Mouse (Mus musculus) embryonic facial prominence, embryonic 15.5 days (tissue): ENCODE measurements around the gene Tyw3. TPM values are rescaled to one million over a fixed set of nuclear protein-coding genes. Genes with fewer than 3 reads are reported as not detected.
A peak's percentile ranks its signal among the peaks of the same experiment; 100 is the strongest.

Source experiments
- ATAC-seq: fragments of 200-750 bp; cut with Nextera tagmentation; 2 replicates; pipeline ENCODE4 v1.8.0; 2017; ENCODE audit warnings: low read depth, moderate TSS enrichment; ENCODE audit not compliant: insufficient number of reproducible peaks, low FRiP score, low TSS enrichment
- H3K27ac ChIP-seq: fragments of 300-500 bp; sonication (generic); replicated peaks from 2 replicates; pipeline ENCODE4 v1.5.1; 2015; ENCODE audit warnings: mild to moderate bottlenecking, inconsistent platforms
- H3K27me3 ChIP-seq: fragments of 300-500 bp; sonication (generic); 2 replicates; pipeline ENCODE4 v1.6.1; 2015; ENCODE audit warnings: inconsistent platforms
- H3K36me3 ChIP-seq: fragments of 300-500 bp; sonication (generic); 2 replicates; pipeline ENCODE4 v1.6.1; 2015; ENCODE audit warnings: mild to moderate bottlenecking, inconsistent platforms
- H3K4me1 ChIP-seq: fragments of 300-500 bp; sonication (generic); 2 replicates; pipeline ENCODE4 v1.6.1; 2015; ENCODE audit warnings: inconsistent platforms
- H3K4me2 ChIP-seq: fragments of 300-500 bp; sonication (generic); replicated peaks from 2 replicates; pipeline ENCODE4 v1.6.1; 2015; ENCODE audit warnings: mild to moderate bottlenecking, inconsistent platforms
- H3K4me3 ChIP-seq: fragments of 300-500 bp; sonication (generic); replicated peaks from 2 replicates; pipeline ENCODE4 v1.5.1; 2015; ENCODE audit warnings: mild to moderate bottlenecking, inconsistent platforms
- H3K9ac ChIP-seq: fragments of 300-500 bp; sonication (generic); 2 replicates; pipeline ENCODE4 v1.6.1; 2015; ENCODE audit warnings: inconsistent platforms
- H3K9me3 ChIP-seq: fragments of 300-500 bp; sonication (generic); replicated peaks from 2 replicates; pipeline ENCODE4 v1.6.1; 2016; ENCODE audit warnings: inconsistent platforms
- WGBS: fragments of 180-500 bp; shearing (Covaris S2); methylation state at CpG from one replicate; pipeline ENCODE4 v1.1.7; 2015; 5-methylcytosine and 5-hydroxymethylcytosine counted together
- polyA plus RNA-seq: library from polyadenylated mRNA; unstranded; fragments of >200 nt; fragmentation: Nextera tagmentation; extraction: Ambion mirVana; gene quantifications from 2 replicates; pipeline ENCODE4 v1.2.1, GENCODE M21; 2015

Gene Tyw3
- polyA plus RNA-seq, 1 experiment from 2014 or later: 12.9 TPM

- no peaks in the 10 kb centered on the region for H3K36me3 ChIP-seq
- no peak for ATAC-seq
- no peak overlapping the region for H3K4me2 ChIP-seq
- H3K27ac ChIP-seq: no peak overlapping the region
- peaks cover 12% of the 10 kb centered on the region for H3K27me3 ChIP-seq
- H3K9ac ChIP-seq: no peak overlapping the region
- no peaks in the 10 kb centered on the region for H3K9me3 ChIP-seq
- WGBS: 66% methylated on average over 3 of the region's 3 CpGs
- H3K4me3 ChIP-seq: no peak overlapping the region
- peaks cover 5% of the 10 kb centered on the region; the same call in 1 of the 2 replicates for H3K4me1 ChIP-seq
These were observed 31.5 kb downstream of the Tyw3 start for GRCm38 (mm10) chr3:154565437-154565836.

- Histone ChIP-seq H3K9ac (no peak overlapping the region), H3K36me3 (no peaks in the 10 kb centered on the region), H3K4me1 (peaks cover 5% of the 10 kb centered on the region; the same call in 1 of the 2 replicates), H3K4me2 (no peak overlapping the region), H3K27ac (no peak overlapping the region), H3K4me3 (no peak overlapping the region), H3K27me3 (no peaks in the 10 kb centered on the region), H3K9me3 (no peaks in the 10 kb centered on the region)
- no peak for ATAC-seq
- WGBS: 95% methylated on average over 3 of the region's 3 CpGs
These were observed 34.7 kb downstream of the Tyw3 start for GRCm38 (mm10) chr3:154562192-154562591.

- Histone ChIP-seq H3K4me2 (no peak overlapping the region), H3K27ac (no peak overlapping the region), H3K4me3 (no peak overlapping the region), H3K9me3 (no peaks in the 10 kb centered on the region), H3K36me3 (no peaks in the 10 kb centered on the region), H3K9ac (no peak overlapping the region), H3K27me3 (peaks cover 22% of the 10 kb centered on the region), H3K4me1 (peaks cover 19% of the 10 kb centered on the region)
- WGBS: 13% methylated on average over 5 of the region's 5 CpGs
- peak; percentile 43; the same call in 1 of the 2 replicates for ATAC-seq
These were observed 45.9 kb downstream of the Tyw3 start for GRCm38 (mm10) chr3:154551035-154551411.

GRCm38 (mm10) chr3:154550326-154551034 is 46.4 kb downstream of the Tyw3 start:
- Histone ChIP-seq H3K4me2 (no peak overlapping the region), H3K9me3 (no peaks in the 10 kb centered on the region), H3K27me3 (peaks cover 22% of the 10 kb centered on the region), H3K4me1 (peaks cover 19% of the 10 kb centered on the region), H3K27ac (no peak overlapping the region), H3K4me3 (no peak overlapping the region), H3K36me3 (no peaks in the 10 kb centered on the region), H3K9ac (no peak overlapping the region)
- peak; percentile 34; the same call in 1 of the 2 replicates for ATAC-seq
- 15% methylated on average over 17 of the region's 17 CpGs for WGBS

- H3K27ac ChIP-seq: no peak overlapping the region
- peaks cover 19% of the 10 kb centered on the region for H3K4me1 ChIP-seq
- ATAC-seq: no peak
- H3K4me3 ChIP-seq: no peak overlapping the region
- peaks cover 22% of the 10 kb centered on the region for H3K27me3 ChIP-seq
- no peaks in the 10 kb centered on the region for H3K9me3 ChIP-seq
- H3K9ac ChIP-seq: no peak overlapping the region
- WGBS: 30% methylated on average over 8 of the region's 8 CpGs
- H3K4me2 ChIP-seq: no peak overlapping the region
- no peaks in the 10 kb centered on the region for H3K36me3 ChIP-seq
These were observed 48.0 kb downstream of the Tyw3 start for GRCm38 (mm10) chr3:154548868-154549301.

GRCm38 (mm10) chr3:154547549-154548426 is 49.1 kb downstream of the Tyw3 start:
- no peak for ATAC-seq
- Histone ChIP-seq H3K27me3 (peaks cover 22% of the 10 kb centered on the region), H3K9me3 (no peaks in the 10 kb centered on the region), H3K9ac (no peak overlapping the region), H3K27ac (no peak overlapping the region), H3K36me3 (no peaks in the 10 kb centered on the region), H3K4me3 (peak overlapping the region; percentile 13; the same call in 1 of the 2 replicates), H3K4me2 (peak overlapping the region; percentile 34), H3K4me1 (peaks cover 19% of the 10 kb centered on the region)
- 7% methylated on average over 20 of the region's 20 CpGs for WGBS

GRCm38 (mm10) chr3:154546234-154546633 is 50.7 kb downstream of the Tyw3 start:
- H3K36me3 ChIP-seq: no peaks in the 10 kb centered on the region
- H3K9ac ChIP-seq: no peak overlapping the region
- no peak for ATAC-seq
- H3K9me3 ChIP-seq: no peaks in the 10 kb centered on the region
- WGBS: 38% methylated on average over 4 of the region's 4 CpGs
- peaks cover 22% of the 10 kb centered on the region for H3K27me3 ChIP-seq
- peaks cover 19% of the 10 kb centered on the region for H3K4me1 ChIP-seq
- H3K4me2 ChIP-seq: no peak overlapping the region
- no peak overlapping the region for H3K4me3 ChIP-seq
- H3K27ac ChIP-seq: no peak overlapping the region

- ATAC-seq: peak; percentile 77
- WGBS: 53% methylated on average over 10 of the region's 10 CpGs
These were observed 56.6 kb downstream of the Tyw3 start for GRCm38 (mm10) chr3:154540086-154540911.

GRCm38 (mm10) chr3:154536134-154536533 is 60.8 kb downstream of the Tyw3 start:
- WGBS: 68% methylated on average over 5 of the region's 5 CpGs
- no peaks in the 10 kb centered on the region; the same call in 1 of the 2 replicates for H3K4me1 ChIP-seq
- no peaks in the 10 kb centered on the region for H3K36me3 ChIP-seq
- H3K4me2 ChIP-seq: no peak overlapping the region
- no peak overlapping the region for H3K4me3 ChIP-seq
- no peaks in the 10 kb centered on the region for H3K9me3 ChIP-seq
- ATAC-seq: no peak
- H3K27ac ChIP-seq: no peak overlapping the region
- no peaks in the 10 kb centered on the region for H3K27me3 ChIP-seq
- H3K9ac ChIP-seq: no peak overlapping the region

More at GRCm38 (mm10) chr3:154540086-154540911, 56.6 kb downstream of the Tyw3 start:
- H3K9me3 ChIP-seq: no peaks in the 10 kb centered on the region
- no peaks in the 10 kb centered on the region for H3K36me3 ChIP-seq
- H3K27me3 ChIP-seq: no peaks in the 10 kb centered on the region
- H3K4me2 ChIP-seq: no peak overlapping the region
- no peak overlapping the region for H3K9ac ChIP-seq
- H3K4me3 ChIP-seq: no peak overlapping the region
- H3K4me1 ChIP-seq: no peaks in the 10 kb centered on the region; the same call in 1 of the 2 replicates
- no peak overlapping the region; the same call in 1 of the 2 replicates for H3K27ac ChIP-seq

- Histone ChIP-seq H3K4me1 (peaks cover 6% of the 10 kb centered on the region; the same call in 1 of the 2 replicates), H3K4me3 (no peak overlapping the region), H3K27ac (no peak overlapping the region), H3K27me3 (no peaks in the 10 kb centered on the region), H3K4me2 (no peak overlapping the region), H3K9ac (no peak overlapping the region), H3K9me3 (no peaks in the 10 kb centered on the region), H3K36me3 (no peaks in the 10 kb centered on the region)
- WGBS: 58% methylated on average over 5 of the region's 5 CpGs
- no peak for ATAC-seq
These were observed 63.7 kb downstream of the Tyw3 start for GRCm38 (mm10) chr3:154533246-154533645.
